Mouse (Mus musculus) bone marrow macrophage, adult 2 months (primary cell): Measurements from ENCODE around the gene Apbb1ip. TPM values are rescaled to one million over a fixed set of nuclear protein-coding genes. Genes with fewer than 3 reads are reported as not detected.
A peak's percentile ranks its signal among the peaks of the same experiment; 100 is the strongest.

Experiments
- H3K27ac ChIP-seq: 2 replicates; pipeline ENCODE4 v1.5.1; 2012; ENCODE audit warnings: low read depth, low read length; ENCODE audit not compliant: insufficient read depth
- H3K4me1 ChIP-seq: 2 replicates; pipeline ENCODE4 v1.6.1; 2012; ENCODE audit warnings: low read length; ENCODE audit not compliant: control insufficient read depth, insufficient read depth
- H3K4me3 ChIP-seq: 2 replicates; pipeline ENCODE4 v1.5.1; 2012; ENCODE audit warnings: mild to moderate bottlenecking, low read length, moderate library complexity; ENCODE audit not compliant: insufficient read depth
- CTCF ChIP-seq: IDR thresholded peaks from 2 replicates; pipeline ENCODE4 v1.5.1; 2012; ENCODE audit warnings: low read depth, mild to moderate bottlenecking, low read length, moderate library complexity
- POLR2A ChIP-seq: IDR thresholded peaks from 2 replicates; pipeline ENCODE4 v1.6.1; 2012; ENCODE audit warnings: mild to moderate bottlenecking, low read depth, low read length, borderline replicate concordance
- polyA plus RNA-seq: library from polyadenylated mRNA; stranded (reverse); fragments of >200 nt; gene quantifications from 2 replicates; pipeline ENCODE4 v1.2.4, GENCODE M21; 2012; ENCODE audit not compliant: missing spikeins, insufficient read depth, insufficient read length

Apbb1ip gene
- polyA plus RNA-seq, 1 experiment = 182 TPM

DNA sequence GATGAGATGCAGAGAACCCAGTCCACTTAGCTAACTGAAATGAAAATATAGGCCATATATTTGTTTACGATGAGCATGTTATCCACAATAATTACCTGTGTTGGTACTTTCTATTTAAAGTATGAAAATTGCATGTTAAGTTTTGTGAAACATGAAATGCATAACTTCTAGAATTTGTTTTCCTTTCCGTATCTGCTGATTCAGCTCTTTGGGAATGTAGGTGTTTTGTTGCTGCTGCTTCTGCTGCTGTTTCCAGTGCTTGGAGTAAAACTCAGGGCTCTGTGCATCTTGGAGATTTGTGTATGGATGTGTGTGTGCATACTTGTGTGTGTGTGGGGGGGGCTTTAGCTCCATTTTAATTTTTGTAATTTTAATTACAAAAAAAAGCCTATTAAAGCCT, 14.8 kb downstream of the Apbb1ip start:
- Histone ChIP-seq H3K4me3 (no peak overlapping the region), H3K4me1 (peaks cover 36% of the 10 kb centered on the region), H3K27ac (peak overlapping the region; percentile 48; the same call in 1 of the 2 replicates)
- no peak for TF ChIP-seq CTCF
- TF ChIP-seq POLR2A = no peak

GRCm38 (mm10) chr2:22789576-22789975, 15.7 kb downstream of the Apbb1ip start:
- H3K27ac ChIP-seq = peak overlapping the region; percentile 54
- peaks cover 28% of the 10 kb centered on the region for H3K4me1 ChIP-seq
- H3K4me3 ChIP-seq = no peak overlapping the region
- TF ChIP-seq POLR2A (no peak), CTCF (no peak)

- H3K27ac ChIP-seq = peak overlapping the region; percentile 54
- H3K4me1 ChIP-seq = peaks cover 26% of the 10 kb centered on the region
- H3K4me3 ChIP-seq = no peak overlapping the region
- TF ChIP-seq CTCF (no peak), POLR2A (no peak)
Measured at GRCm38 (mm10) chr2:22790435-22790834, 16.5 kb downstream of the Apbb1ip start.

DNA sequence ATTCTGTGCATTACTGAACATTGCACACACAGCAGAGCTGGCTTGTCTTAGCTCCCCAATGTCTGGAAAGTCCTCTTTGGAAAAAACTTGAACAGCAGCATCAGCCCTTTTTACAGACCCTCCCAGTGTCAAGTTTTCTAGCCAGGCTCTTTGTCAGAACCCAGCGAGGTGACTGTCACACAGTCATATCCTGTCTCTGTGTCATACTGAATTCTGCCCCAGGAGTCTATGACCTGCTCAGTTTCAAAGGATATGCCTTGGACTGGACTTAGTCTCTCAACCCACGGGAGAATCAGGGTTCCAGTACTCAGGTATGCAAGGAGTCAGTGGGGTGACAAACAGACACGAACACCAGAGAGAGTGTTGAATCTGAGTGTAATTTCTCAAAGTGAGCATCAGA, 21.2 kb downstream of the Apbb1ip start:
- Histone ChIP-seq H3K27ac (no peak overlapping the region), H3K4me3 (no peak overlapping the region), H3K4me1 (peaks cover 19% of the 10 kb centered on the region)
- TF ChIP-seq POLR2A (no peak), CTCF (no peak)

DNA sequence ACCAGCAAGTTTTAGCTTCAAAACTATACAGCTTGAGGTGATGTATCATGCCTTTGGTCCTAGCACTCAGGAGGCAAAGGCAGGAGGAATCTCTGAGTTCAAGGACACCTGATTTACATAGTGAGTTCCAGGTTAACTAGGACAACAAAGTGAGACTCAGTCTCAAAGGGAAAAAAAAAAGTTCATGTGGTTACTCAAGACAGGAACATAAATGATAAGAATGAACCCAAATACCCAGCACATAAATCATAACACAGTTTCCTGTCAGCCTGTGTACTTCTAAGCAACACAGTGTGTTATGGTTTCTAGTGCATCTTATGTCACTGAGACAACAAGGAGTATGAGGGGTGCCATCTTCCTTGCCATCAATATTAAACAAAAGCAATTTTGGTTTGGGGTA, 22.6 kb downstream of the Apbb1ip start:
- Histone ChIP-seq H3K27ac (no peak overlapping the region), H3K4me3 (no peak overlapping the region), H3K4me1 (peaks cover 19% of the 10 kb centered on the region)
- no peak for TF ChIP-seq POLR2A
- TF ChIP-seq CTCF = no peak

- no peak for TF ChIP-seq POLR2A
- no peak for TF ChIP-seq CTCF
- H3K4me1 ChIP-seq = peaks cover 34% of the 10 kb centered on the region
- no peak overlapping the region for H3K4me3 ChIP-seq
- peak overlapping the region; percentile 94 for H3K27ac ChIP-seq
Measured at GRCm38 (mm10) chr2:22799430-22800041, 25.6 kb downstream of the Apbb1ip start.

DNA sequence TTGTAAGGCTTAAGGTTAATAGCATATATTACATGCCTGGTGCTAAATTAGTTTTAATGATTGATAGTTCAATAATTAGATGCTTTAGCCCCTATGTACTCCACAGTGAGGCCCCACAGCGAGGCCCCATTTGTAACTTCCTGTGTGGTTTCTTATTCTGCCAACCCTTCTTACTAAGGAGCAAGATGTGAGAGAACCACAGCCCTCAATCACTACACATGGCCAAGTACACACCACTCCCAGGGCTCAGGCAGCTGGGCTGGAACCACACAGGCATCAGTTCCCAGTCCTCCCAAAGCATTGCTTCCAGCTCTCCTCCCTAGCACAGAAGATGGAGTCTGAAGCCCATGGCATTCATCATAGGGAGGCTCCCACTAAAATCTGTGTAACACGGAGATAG, 31.7 kb downstream of the Apbb1ip start:
- Histone ChIP-seq H3K27ac (peak overlapping the region; percentile 97), H3K4me3 (no peak overlapping the region)

DNA sequence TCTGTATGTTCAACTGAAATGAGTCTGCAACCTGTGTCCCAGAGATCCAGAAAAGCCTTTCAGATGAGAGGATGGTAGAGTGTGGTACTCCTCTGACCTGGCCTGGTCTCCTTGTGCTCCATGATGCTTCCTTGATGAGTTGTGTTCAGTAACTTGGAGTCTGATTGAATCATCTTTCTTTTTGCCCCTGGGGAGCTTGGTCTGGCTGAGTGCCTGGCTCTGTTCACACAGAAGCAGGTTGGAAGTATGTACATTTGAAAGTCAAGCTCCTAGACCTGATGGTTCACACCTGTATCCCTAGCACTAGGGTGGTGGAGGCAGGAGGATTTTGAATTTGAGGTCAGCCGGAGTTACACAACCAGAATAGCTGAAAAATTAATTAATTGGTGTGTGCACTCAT, 32.7 kb downstream of the Apbb1ip start:
- H3K27ac ChIP-seq = peak overlapping the region; percentile 97
- peaks cover 69% of the 10 kb centered on the region for H3K4me1 ChIP-seq
- H3K4me3 ChIP-seq = no peak overlapping the region

More for the DNA sequence above, 31.7 kb downstream of the Apbb1ip start:
- H3K4me1 ChIP-seq = peaks cover 62% of the 10 kb centered on the region
- TF ChIP-seq CTCF (no peak), POLR2A (no peak)

GRCm38 (mm10) chr2:22807312-22807711, 33.4 kb downstream of the Apbb1ip start:
- TF ChIP-seq POLR2A = no peak
- no peak for TF ChIP-seq CTCF
- Histone ChIP-seq H3K4me1 (peaks cover 66% of the 10 kb centered on the region), H3K27ac (peak overlapping the region; percentile 97), H3K4me3 (no peak overlapping the region)

More for the DNA sequence above, 32.7 kb downstream of the Apbb1ip start:
- no peak for TF ChIP-seq CTCF
- TF ChIP-seq POLR2A = no peak

DNA sequence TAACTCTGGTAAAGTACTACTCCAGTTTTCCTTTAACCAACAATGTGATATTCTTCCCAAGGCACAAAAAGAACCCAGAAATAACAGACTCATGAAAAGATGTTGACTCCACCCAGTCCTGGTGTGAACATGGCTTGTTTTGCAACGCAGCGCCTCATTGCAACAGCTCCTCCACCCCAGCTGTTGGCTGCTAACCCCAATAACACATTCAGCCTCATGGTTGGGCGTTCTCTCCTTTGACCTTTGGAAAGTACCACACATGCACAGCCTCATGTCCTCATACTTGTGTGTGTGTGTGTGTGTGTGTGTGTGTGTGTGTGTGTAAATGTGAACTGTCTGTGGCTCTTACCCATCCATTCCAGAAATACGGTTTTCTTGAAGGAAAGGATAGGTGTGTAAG, 37.0 kb downstream of the Apbb1ip start:
- Histone ChIP-seq H3K27ac (peak overlapping the region; percentile 93), H3K4me3 (no peak overlapping the region), H3K4me1 (peaks cover 63% of the 10 kb centered on the region)
- TF ChIP-seq POLR2A = no peak

- no peak overlapping the region for H3K4me3 ChIP-seq
- TF ChIP-seq CTCF (no peak), POLR2A (no peak)
- peaks cover 62% of the 10 kb centered on the region for H3K4me1 ChIP-seq
- peak overlapping the region; percentile 93 for H3K27ac ChIP-seq
Measured at GRCm38 (mm10) chr2:22811466-22811865, 37.6 kb downstream of the Apbb1ip start.
